Mouse (Mus musculus): ENCODE measurements around the gene Grk6.

DNA sequence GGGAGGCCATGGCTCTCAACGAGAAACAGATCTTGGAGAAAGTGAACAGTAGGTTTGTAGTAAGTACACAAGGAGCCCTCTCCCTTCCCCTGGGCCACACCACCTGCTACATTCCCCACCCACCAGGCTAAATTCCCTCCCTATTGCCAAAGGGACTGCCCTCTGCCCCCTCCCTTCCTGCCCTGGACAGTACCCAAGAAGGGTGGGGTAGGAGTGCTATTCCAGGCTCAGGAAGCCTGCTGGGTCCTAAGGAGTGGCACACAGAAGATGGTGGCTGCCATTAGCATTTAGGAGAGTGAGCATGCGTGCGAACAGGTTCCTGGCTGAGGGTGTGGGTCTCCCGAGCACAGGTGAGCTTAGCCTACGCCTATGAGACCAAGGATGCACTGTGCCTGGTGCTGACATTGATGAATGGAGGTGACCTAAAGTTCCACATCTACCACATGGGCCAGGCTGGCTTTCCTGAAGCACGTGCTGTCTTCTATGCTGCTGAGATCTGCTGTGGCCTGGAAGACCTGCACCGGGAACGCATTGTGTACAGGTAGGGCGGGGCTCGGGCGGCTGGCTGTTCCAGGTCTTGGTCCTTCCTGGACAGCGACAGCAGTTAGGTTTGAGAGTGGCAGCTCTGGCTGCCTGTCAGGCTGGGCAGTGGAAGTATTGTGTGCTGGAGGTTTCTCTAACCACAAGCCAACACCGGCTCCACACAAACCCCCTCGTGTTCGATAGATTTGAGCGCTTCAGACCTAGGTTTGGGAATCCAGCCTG is 7.1 kb downstream of the Grk6 start:
- no peak for TF ChIP-seq CTCF (IDR thresholded peaks at IDR 0.05; ENCODE audit: control insufficient read depth, insufficient read depth, low read length)
- TF ChIP-seq POLR2A (IDR thresholded peaks at IDR 0.05; ENCODE audit: borderline replicate concordance, control insufficient read depth, low read depth, low read length) = no peak

Data from bone marrow, adult 2 months (tissue).